Mouse (Mus musculus): ENCODE measurements around the gene Mapk13. TPM values are rescaled to one million over a fixed set of nuclear protein-coding genes. Genes with fewer than 3 reads are reported as not detected.
"Not testable (repeated sequence)": the region's sequence is repeated elsewhere in the genome, so short reads cannot be mapped to it uniquely, and the experiment has no call there.

Mapk13 gene
- total RNA-seq, 2 experiments from 2014 or later: 0.72 to 0.83 TPM

DNA sequence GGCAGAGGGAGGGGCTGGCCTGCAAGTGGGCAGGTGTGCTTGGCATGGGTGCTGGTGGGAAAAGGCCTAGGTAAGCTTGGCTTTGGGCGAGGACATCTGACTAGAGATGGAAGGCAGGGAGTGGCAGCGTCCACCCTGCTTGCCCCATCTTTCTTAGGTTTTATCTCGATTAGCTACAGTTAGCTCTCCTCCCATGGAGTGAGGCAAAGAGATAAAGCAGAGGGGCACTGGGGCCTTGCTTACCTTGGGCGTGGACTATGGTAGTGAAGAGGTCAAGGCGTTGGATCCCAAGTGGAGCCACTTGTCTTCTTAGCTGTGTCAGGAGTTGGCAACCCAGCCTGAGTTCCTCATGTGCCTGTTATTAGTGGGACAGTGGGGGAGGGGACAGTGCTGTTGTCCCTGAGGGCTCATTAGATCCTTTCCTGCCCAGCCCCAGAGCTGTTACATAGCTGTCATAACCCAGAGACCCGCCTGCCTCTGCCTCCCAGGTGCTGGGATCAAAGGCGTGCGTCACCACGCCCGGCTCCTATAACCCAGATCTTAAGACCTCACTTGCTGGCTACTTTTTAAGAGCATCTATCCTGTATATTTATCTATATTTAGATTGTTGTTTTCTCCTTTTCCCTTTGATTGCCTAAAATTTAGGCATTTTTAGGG, 40.2 kb downstream of the Mapk13 start:
- DNase-seq: no peak
- intact Hi-C loops (cut with DNase I): no loop called here

GRCm38 (mm10) chr17:28812345-28812744, 43.2 kb downstream of the Mapk13 start:
- intact Hi-C loops (cut with DNase I): no loop called here
- no peak for DNase-seq

GRCm38 (mm10) chr17:28814529-28815097, 45.5 kb downstream of the Mapk13 start:
- DNase-seq: no peak
- intact Hi-C loops (cut with DNase I): no loop called here

- intact Hi-C loops (cut with DNase I): no loop called here
- no peak for DNase-seq
Observed at GRCm38 (mm10) chr17:28815384-28816004, 46.4 kb downstream of the Mapk13 start.

- intact Hi-C loops (cut with DNase I); DNase-seq: not testable (repeated sequence)
Observed at GRCm38 (mm10) chr17:28816326-28816725, 47.2 kb downstream of the Mapk13 start.

- intact Hi-C loops (cut with DNase I): no loop called here
Observed at GRCm38 (mm10) chr17:28816875-28817811, 48.0 kb downstream of the Mapk13 start.

DNA sequence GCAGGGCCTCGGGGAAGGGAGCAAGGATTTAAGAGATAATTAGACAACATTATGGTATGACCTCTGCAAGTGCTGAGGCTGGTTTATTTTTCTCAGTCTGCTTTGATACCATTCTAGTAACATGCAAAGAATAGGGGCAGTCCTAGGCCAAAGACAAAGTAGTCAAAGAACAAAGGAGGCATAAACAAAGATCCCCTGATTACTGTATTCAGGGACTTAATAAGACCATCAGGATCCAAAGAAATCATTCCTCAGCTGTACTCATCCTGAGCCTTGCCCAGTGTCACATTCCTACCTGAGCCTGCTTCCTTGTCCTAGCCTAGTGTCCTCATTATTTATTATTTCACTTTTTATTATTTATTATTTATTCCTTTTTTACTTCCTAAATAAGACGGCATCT, 51.1 kb downstream of the Mapk13 start:
- intact Hi-C loops (cut with DNase I): no loop called here
- DNase-seq: no peak

More at GRCm38 (mm10) chr17:28816875-28817811, 48.0 kb downstream of the Mapk13 start:
- no peak for DNase-seq

DNA sequence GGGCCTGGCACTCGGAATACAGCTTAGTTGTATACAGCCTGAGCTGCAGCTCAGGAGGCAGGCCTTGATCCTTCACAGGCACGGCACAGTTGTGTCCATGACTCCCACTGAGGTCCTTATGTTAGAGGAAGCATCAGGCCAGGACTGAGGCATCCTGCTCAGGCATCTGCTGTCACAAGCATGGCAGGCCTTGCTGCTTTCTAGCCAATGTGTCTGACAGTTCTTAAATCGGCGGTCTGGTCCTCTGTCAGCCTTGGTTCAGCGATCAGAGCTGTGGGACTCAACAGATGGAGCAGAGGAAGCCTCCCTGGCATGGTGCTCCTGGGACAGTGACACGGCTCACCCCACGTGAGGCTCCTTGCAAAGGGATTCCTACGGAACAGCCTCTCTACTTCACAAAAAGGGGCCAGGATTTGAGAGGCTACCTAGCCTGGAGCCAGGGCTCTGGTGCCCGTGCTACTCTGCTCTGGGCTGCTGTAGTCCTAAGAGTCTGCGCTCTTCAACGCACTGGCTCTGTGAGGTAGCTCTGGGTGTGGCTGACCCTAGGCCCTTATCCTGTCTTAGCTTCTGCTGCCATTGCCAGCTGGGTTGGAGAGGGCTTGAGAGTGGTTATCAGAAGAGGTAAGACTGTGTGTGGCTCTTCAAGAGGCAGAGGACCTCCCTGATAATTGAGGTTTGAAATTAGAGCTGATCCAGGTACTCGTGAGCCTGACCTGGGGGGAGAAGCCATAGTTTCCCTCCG, 54.1 kb downstream of the Mapk13 start:
- intact Hi-C loops (cut with DNase I): no loop called here
- DNase-seq: peak; percentile 57

- intact Hi-C loops (cut with DNase I): no loop called here
- no peak for DNase-seq
Observed at GRCm38 (mm10) chr17:28823749-28824148, 54.7 kb downstream of the Mapk13 start.

DNA sequence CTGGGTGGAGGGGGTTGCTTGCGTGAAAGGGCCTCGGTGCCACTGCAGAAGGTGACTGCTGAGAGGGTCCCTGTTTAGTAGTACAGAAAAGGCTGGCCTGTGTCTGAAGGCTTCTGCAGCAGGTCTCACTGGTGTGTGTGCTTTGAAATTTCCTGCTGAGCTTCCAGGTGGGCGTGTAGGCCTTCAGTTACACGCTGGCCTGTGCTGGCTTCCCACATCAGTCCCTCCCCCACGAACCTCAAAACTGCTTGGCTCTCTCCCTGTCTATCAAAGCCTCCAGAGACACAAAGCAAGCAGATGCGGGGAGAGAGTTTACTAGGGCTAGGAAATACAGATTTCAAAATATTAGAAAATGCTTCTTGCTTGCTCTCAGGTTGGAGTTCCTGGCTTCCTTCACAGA, 55.8 kb downstream of the Mapk13 start:
- intact Hi-C loops (cut with DNase I): no loop called here

GRCm38 (mm10) chr17:28825359-28826041, 56.4 kb downstream of the Mapk13 start:
- no peak for DNase-seq
- intact Hi-C loops (cut with DNase I): no loop called here

More for the DNA sequence above, 55.8 kb downstream of the Mapk13 start:
- DNase-seq: no peak

DNA sequence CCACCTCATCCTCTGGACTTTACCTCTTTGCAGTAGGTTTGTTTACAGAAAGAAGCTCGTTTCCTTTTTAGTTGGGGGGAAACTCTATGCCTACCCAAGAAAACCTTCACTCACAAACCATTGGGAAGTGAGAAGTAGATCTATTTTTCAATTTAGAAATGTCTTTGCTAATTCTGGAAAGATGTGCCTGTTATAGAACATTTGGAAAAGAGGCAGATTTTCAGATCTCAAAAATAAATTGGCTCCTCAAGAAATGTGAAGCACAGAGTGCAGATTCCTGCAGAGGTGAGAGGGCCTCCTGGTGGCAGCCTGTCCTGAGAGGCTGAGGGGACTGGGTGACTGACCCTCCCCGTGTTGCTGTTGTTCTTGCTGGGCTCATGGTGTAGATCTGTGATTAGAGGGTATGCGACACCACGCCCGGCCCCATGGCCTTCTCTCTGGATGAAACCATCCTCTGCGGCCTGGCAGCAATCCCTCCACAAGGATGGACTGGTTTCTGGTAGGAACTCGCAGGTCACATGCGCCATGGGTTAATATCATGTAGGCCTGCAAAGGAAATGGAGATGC, 58.7 kb downstream of the Mapk13 start:
- intact Hi-C loops (cut with DNase I): no loop called here
- no peak for DNase-seq

- DNase-seq: no peak
- intact Hi-C loops (cut with DNase I): no loop called here
Observed at GRCm38 (mm10) chr17:28829120-28829519, 60.0 kb downstream of the Mapk13 start.

Other genes starting within 250 kb of the Mapk13 start
- gene Armc12, start 238.5 kb upstream of the Mapk13 start, total RNA-seq (2021): not detected
- not detected for gene Clpsl2, start 219.9 kb upstream of the Mapk13 start, total RNA-seq (2021)
- gene Clps, start 208.5 kb upstream of the Mapk13 start, total RNA-seq (2021): not detected
- 1 to 10 TPM; 7.4 to 8.1 TPM for gene Lhfpl5, start 193.7 kb upstream of the Mapk13 start, total RNA-seq (2021)
- gene Srpk1, start 146.6 kb upstream of the Mapk13 start, total RNA-seq (2021): 100 to 1,000 TPM; 127 to 133 TPM
- 10 to 100 TPM in 1 of 2 experiments, 1 to 10 TPM in 1; 6.2 to 10.4 TPM for gene Slc26a8, start 79.1 kb upstream of the Mapk13 start, total RNA-seq (2021)
- 10 to 100 TPM; 46.5 to 53.2 TPM for gene Mapk14, start 78.0 kb upstream of the Mapk13 start, total RNA-seq (2021)
- 1 to 10 TPM; 2.0 to 3.4 TPM for gene AC170998.1, start 43.2 kb upstream of the Mapk13 start, total RNA-seq (2021)
- gene Brpf3, start 31.8 kb downstream of the Mapk13 start, total RNA-seq (2021): 10 to 100 TPM; 40.4 to 41.5 TPM
- gene Pnpla1, start 89.1 kb downstream of the Mapk13 start, total RNA-seq (2021): under 1 TPM; 0.22 to 0.42 TPM
- gene 4930539E08Rik, start 146.0 kb downstream of the Mapk13 start, total RNA-seq (2021): 1 to 10 TPM; 3.0 to 6.7 TPM
- gene Pxt1, start 174.5 kb downstream of the Mapk13 start, total RNA-seq (2021): not detected
- gene Kctd20, start 182.7 kb downstream of the Mapk13 start, total RNA-seq (2021): 100 to 1,000 TPM in 1 of 2 experiments, 10 to 100 TPM in 1; 99.1 to 109 TPM
- gene Stk38, start 238.7 kb downstream of the Mapk13 start, total RNA-seq (2021): 10 to 100 TPM; 83.3 to 93.2 TPM

Data from left cerebral cortex, postnatal 4 days (tissue).